ENCODE assay signal across 23 mouse cellular contexts in genomic region chr2:154571266-154571665, GRCm38 (mm10). TPM values are rescaled to one million over a fixed set of nuclear protein-coding genes. Genes with fewer than 3 reads are reported as not detected.
A peak's percentile ranks its signal among the peaks of the same experiment; 100 is the strongest.
DNase-seq lines count a peak whose midpoint lies in the region; ATAC-seq and TF ChIP-seq lines count a peak whose summit lies in the region.
"Had no signal": no experiment of that assay in that cellular context is flagged by ENCODE, and none has a peak within 500 bp of the region (broad histone marks: within the 10 kb centered on the region; RNA-seq: fewer than 3 reads in every experiment).

No protein-coding gene starts in this region.

- H3K9me3 ChIP-seq in liver, embryonic 12.5 days (replicated peaks), result no peaks in the 10 kb centered on the region
- no peaks in the 10 kb centered on the region for H3K9me3 ChIP-seq in stomach, embryonic 15.5 days
- H3K9me3 ChIP-seq in stomach, postnatal 0 days (ENCODE audit: control insufficient read depth, low read length), result no peaks in the 10 kb centered on the region
- H3K9me3 ChIP-seq: embryonic facial prominence, embryonic 13.5 days had no signal

- H3K4me1 ChIP-seq in liver, embryonic 12.5 days, result peaks cover 48% of the 10 kb centered on the region
- peaks cover 31% of the 10 kb centered on the region for H3K4me1 ChIP-seq in stomach, embryonic 15.5 days
- peaks cover 5% of the 10 kb centered on the region for H3K4me1 ChIP-seq in stomach, postnatal 0 days (replicated peaks; ENCODE audit: control insufficient read depth, insufficient read depth)
- peaks cover 29% of the 10 kb centered on the region for H3K4me1 ChIP-seq in bone marrow macrophage, adult 2 months (ENCODE audit: control insufficient read depth, insufficient read depth, low read length)

- H3K36me3 ChIP-seq in liver, embryonic 12.5 days, result peaks cover 4% of the 10 kb centered on the region; the same call in 1 of the 2 replicates
- H3K36me3 ChIP-seq in stomach, embryonic 15.5 days, result no peaks in the 10 kb centered on the region
- no peaks in the 10 kb centered on the region for H3K36me3 ChIP-seq in stomach, postnatal 0 days (ENCODE audit: control insufficient read depth, insufficient read depth, low read length)
- H3K36me3 ChIP-seq: embryonic facial prominence, embryonic 13.5 days had no signal

- H3K27ac ChIP-seq in liver, embryonic 12.5 days, result 0 out of 2 replicates have a peak overlapping the region, but pooled peaks have one; percentile 62
- 0 out of 2 replicates have a peak overlapping the region, but pooled peaks have one; percentile 4 for H3K27ac ChIP-seq in stomach, embryonic 15.5 days
- H3K27ac ChIP-seq in stomach, postnatal 0 days (replicated peaks), result no peak overlapping the region
- H3K27ac ChIP-seq in bone marrow macrophage, adult 2 months (ENCODE audit: insufficient read depth, low read depth, low read length), result peak overlapping the region; percentile 75
- H3K27ac ChIP-seq: hindbrain, embryonic 14.5 days had no signal

- DNase-seq in liver, result no peak
- no peak for DNase-seq in stomach, postnatal 0 days (ENCODE audit: low spot score)
- DNase-seq in naive thymus-derived CD4-positive, alpha-beta T cell, adult 2 months (ENCODE audit: low read depth), result peak; percentile 18
- no peak for DNase-seq in ovary, adult 18-20 months (ENCODE audit: low spot score)
- DNase-seq in left cerebral cortex, adult 9 months (ENCODE audit: low spot score in 2 of 2), result no peak
- DNase-seq: adrenal gland, postnatal 25 days; cerebellum, adult 8-10 months; gastrocnemius, postnatal 14 days; kidney, adult 8-10 months; kidney, postnatal 4 days; lung, postnatal 14 days; midbrain, embryonic 14.5 days; thymus, postnatal 25 days had no signal

- no peak for TF ChIP-seq EP300 in stomach, postnatal 0 days (optimal IDR thresholded peaks at IDR 0.05)

- no peak for TF ChIP-seq POLR2A in bone marrow macrophage, adult 2 months (IDR thresholded peaks at IDR 0.05; ENCODE audit: borderline replicate concordance, low read depth, low read length)

- H3K9ac ChIP-seq in liver, embryonic 12.5 days, result peak overlapping the region; percentile 68; the same call in 1 of the 2 replicates
- H3K9ac ChIP-seq in stomach, embryonic 15.5 days, result no peak overlapping the region
- no peak overlapping the region for H3K9ac ChIP-seq in stomach, postnatal 0 days (ENCODE audit: low read length)
- H3K9ac ChIP-seq: embryonic facial prominence, embryonic 13.5 days; hindbrain, embryonic 14.5 days had no signal

- no peak for ATAC-seq in liver, embryonic 12.5 days
- no peak for ATAC-seq in stomach, embryonic 15.5 days (ENCODE audit: insufficient read depth, low FRiP score, low read depth)
- ATAC-seq in stomach, postnatal 0 days (ENCODE audit: low FRiP score, low TSS enrichment), result no peak
- ATAC-seq: CD4-positive, CD25-positive, alpha-beta regulatory T cell, adult 4 months; Patski had no signal

- no peak overlapping the region for H3K4me3 ChIP-seq in liver, embryonic 12.5 days
- no peak overlapping the region for H3K4me3 ChIP-seq in stomach, embryonic 15.5 days (replicated peaks)
- no peak overlapping the region for H3K4me3 ChIP-seq in stomach, postnatal 0 days (ENCODE audit: low read depth, low read length)
- 0 out of 2 replicates have a peak overlapping the region, but pooled peaks have one; percentile 7 for H3K4me3 ChIP-seq in bone marrow macrophage, adult 2 months (ENCODE audit: insufficient read depth, low read length)

- 46% methylated on average over 4 of the region's 4 CpGs for WGBS in liver, embryonic 12.5 days (ENCODE audit: insufficient replicate concordance)
- WGBS in stomach, embryonic 15.5 days, result 72% methylated on average over 4 of the region's 4 CpGs
- WGBS in stomach, postnatal 0 days, result 76% methylated on average over 4 of the region's 4 CpGs

- H3K27me3 ChIP-seq in liver, embryonic 12.5 days (replicated peaks), result no peaks in the 10 kb centered on the region
- H3K27me3 ChIP-seq in stomach, embryonic 15.5 days (replicated peaks), result no peaks in the 10 kb centered on the region
- H3K27me3 ChIP-seq in stomach, postnatal 0 days (ENCODE audit: control insufficient read depth, insufficient read depth, low read length), result no peaks in the 10 kb centered on the region
- H3K27me3 ChIP-seq: embryonic facial prominence, embryonic 13.5 days; Patski had no signal

- TF ChIP-seq CTCF in stomach, postnatal 0 days (IDR thresholded peaks at IDR 0.05; ENCODE audit: low read depth), result no peak
- TF ChIP-seq CTCF in bone marrow macrophage, adult 2 months (IDR thresholded peaks at IDR 0.05; ENCODE audit: low read depth, low read length), result no peak

- H3K4me2 ChIP-seq in liver, embryonic 12.5 days, result peak overlapping the region; percentile 81; the same call in 1 of the 2 replicates
- no peak overlapping the region for H3K4me2 ChIP-seq in stomach, embryonic 15.5 days
- H3K4me2 ChIP-seq in stomach, postnatal 0 days (replicated peaks; ENCODE audit: low read depth), result no peak overlapping the region

RNA-seq across cellular contexts. Expression of gene E2f1, which starts 1.6 kb away (rescaled TPM):
- 27.0 and 27.4 TPM in 2 replicates for polyA plus RNA-seq in liver, embryonic 12.5 days (2016; fragmentation: Nextera tagmentation; extraction: Ambion mirVana)
- polyA plus RNA-seq in stomach, embryonic 15.5 days (2015; fragmentation: Nextera tagmentation; extraction: Ambion mirVana), result 20.2 and 21.1 TPM in 2 replicates
- 5.7 and 6.1 TPM in 2 replicates for polyA plus RNA-seq in stomach, postnatal 0 days (2015; fragmentation: Nextera tagmentation; extraction: Ambion mirVana)
- 25.5 and 29.2 TPM in 2 replicates for polyA plus RNA-seq in bone marrow macrophage, adult 2 months (2012; ENCODE audit: insufficient read depth, insufficient read length, missing spikeins)

RNA-seq across cellular contexts. Expression of gene Necab3, which starts 12.6 kb away (rescaled TPM):
- polyA plus RNA-seq in liver, embryonic 12.5 days (2016; fragmentation: Nextera tagmentation; extraction: Ambion mirVana), result 1.0 and 1.3 TPM in 2 replicates
- 2.4 and 2.5 TPM in 2 replicates for polyA plus RNA-seq in stomach, embryonic 15.5 days (2015; fragmentation: Nextera tagmentation; extraction: Ambion mirVana)
- 0.50 and 0.70 TPM in 2 replicates for polyA plus RNA-seq in stomach, postnatal 0 days (2015; fragmentation: Nextera tagmentation; extraction: Ambion mirVana)
- polyA plus RNA-seq in bone marrow macrophage, adult 2 months (2012; ENCODE audit: insufficient read depth, insufficient read length, missing spikeins), result 0.95 TPM in 1 of 2 replicates, not detected in the other

RNA-seq across cellular contexts. Expression of gene Actl10, which starts 19.7 kb away (rescaled TPM):
- polyA plus RNA-seq in liver, embryonic 12.5 days (2016; fragmentation: Nextera tagmentation; extraction: Ambion mirVana), result 0.29 TPM in 1 of 2 replicates, not detected in the other
- 0.12 and 0.37 TPM in 2 replicates for polyA plus RNA-seq in stomach, embryonic 15.5 days (2015; fragmentation: Nextera tagmentation; extraction: Ambion mirVana)
- not detected in 2 replicates for polyA plus RNA-seq in stomach, postnatal 0 days (2015; fragmentation: Nextera tagmentation; extraction: Ambion mirVana)
- polyA plus RNA-seq in bone marrow macrophage, adult 2 months (2012; ENCODE audit: insufficient read depth, insufficient read length, missing spikeins), result not detected in 2 replicates
- polyA plus RNA-seq: CD4-positive, CD25-positive, alpha-beta regulatory T cell, adult 4 months; cortical plate, adult 2 months; frontal cortex, adult 2 months; heart, postnatal 0 days; Patski had no signal

RNA-seq across cellular contexts. Expression of gene 1700003F12Rik, which starts 24.4 kb away (rescaled TPM):
- polyA plus RNA-seq in liver, embryonic 12.5 days (2016; fragmentation: Nextera tagmentation; extraction: Ambion mirVana), result 1.5 and 1.6 TPM in 2 replicates
- polyA plus RNA-seq in stomach, embryonic 15.5 days (2015; fragmentation: Nextera tagmentation; extraction: Ambion mirVana), result 0.59 and 1.5 TPM in 2 replicates
- polyA plus RNA-seq in stomach, postnatal 0 days (2015; fragmentation: Nextera tagmentation; extraction: Ambion mirVana), result 0.87 and 0.89 TPM in 2 replicates
- polyA plus RNA-seq in bone marrow macrophage, adult 2 months (2012; ENCODE audit: insufficient read depth, insufficient read length, missing spikeins), result 1.1 TPM in 1 of 2 replicates, not detected in the other
- polyA plus RNA-seq: CD4-positive, CD25-positive, alpha-beta regulatory T cell, adult 4 months had no signal

RNA-seq across cellular contexts. Expression of gene Pxmp4, which starts 32.2 kb away (rescaled TPM):
- 24.5 and 26.1 TPM in 2 replicates for polyA plus RNA-seq in liver, embryonic 12.5 days (2016; fragmentation: Nextera tagmentation; extraction: Ambion mirVana)
- polyA plus RNA-seq in stomach, embryonic 15.5 days (2015; fragmentation: Nextera tagmentation; extraction: Ambion mirVana), result 26.8 and 30.2 TPM in 2 replicates
- 49.7 and 52.8 TPM in 2 replicates for polyA plus RNA-seq in stomach, postnatal 0 days (2015; fragmentation: Nextera tagmentation; extraction: Ambion mirVana)
- polyA plus RNA-seq in bone marrow macrophage, adult 2 months (2012; ENCODE audit: insufficient read depth, insufficient read length, missing spikeins), result 22.6 and 22.8 TPM in 2 replicates
